Mouse (Mus musculus): Measurements from ENCODE around the gene Lsm11.
"Not testable (repeated sequence)": the region's sequence is repeated elsewhere in the genome, so short reads cannot be mapped to it uniquely, and the experiment has no call there.

The Lsm11 gene

DNA sequence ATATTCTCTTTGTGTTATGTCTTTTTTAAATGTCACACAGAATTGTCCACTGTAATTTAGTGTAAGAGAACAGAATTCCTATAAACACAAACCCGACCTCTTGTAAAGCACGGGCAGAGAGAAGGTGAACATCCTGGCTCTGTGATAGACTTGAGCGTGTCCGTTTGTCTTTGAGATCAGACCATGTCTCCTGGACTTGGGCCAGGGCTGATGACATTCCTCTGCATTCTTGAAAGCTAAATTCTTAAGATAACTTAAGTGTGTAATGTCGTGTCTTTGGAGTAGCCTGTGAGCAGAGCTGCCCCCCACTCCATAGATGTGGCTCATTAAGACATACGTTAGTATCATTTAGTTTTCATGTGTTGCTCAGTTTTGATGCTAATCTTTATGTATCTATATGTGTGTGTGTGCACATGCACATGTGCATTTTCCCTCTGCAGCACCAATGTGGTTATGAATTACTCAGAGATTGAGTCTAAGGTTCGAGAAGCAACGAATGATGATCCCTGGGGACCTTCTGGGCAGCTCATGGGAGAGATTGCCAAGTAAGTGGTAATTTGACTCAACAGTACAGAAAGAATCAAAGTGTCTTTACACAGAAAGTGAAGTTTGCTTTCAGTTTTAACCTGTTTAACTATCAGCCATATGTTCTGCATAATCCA, 61.3 kb downstream of the Lsm11 start:
- no peak for DNase-seq (ENCODE audit: low spot score)

GRCm38 (mm10) chr11:45881683-45882068, 63.1 kb downstream of the Lsm11 start:
- no peak for DNase-seq (ENCODE audit: low spot score)

DNA sequence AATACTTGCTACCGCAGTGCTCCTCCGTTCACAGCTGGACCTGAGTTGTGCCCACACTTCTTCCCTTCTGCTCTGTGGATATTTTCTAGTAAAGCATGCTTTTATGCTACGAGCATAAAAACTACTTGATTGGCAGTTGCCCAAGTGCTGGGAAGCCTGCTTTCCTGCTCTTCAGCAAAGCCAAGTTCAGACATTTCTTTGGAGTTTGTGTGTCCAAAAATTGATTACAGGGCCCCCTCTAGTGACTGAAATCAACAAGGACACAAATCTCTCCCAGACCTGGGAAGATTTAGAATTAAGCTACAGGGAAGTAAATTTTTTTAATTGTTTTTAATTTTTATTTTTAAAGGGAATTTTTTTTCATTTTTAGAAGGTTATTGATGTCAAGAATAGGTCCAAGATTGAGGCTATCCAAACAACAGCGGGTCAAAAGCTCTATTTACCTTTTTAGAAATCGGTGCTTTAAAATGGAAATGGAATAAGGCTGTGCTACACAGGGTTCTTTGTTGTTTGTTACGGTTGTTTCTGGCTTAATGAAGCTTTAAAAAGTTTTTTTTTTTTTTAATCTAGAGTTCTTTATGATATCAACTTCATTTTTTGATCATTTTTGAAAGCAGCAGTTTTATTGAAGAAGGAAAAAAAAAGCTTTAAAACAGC, 63.6 kb downstream of the Lsm11 start:
- no peak for DNase-seq (ENCODE audit: low spot score)

GRCm38 (mm10) chr11:45879366-45879765, 65.4 kb downstream of the Lsm11 start:
- not testable (repeated sequence) for DNase-seq (ENCODE audit: low spot score)

Measured in left cerebral cortex, adult 11 months (tissue).